Mouse (Mus musculus): ENCODE data around the gene Zdhhc19.

DNA sequence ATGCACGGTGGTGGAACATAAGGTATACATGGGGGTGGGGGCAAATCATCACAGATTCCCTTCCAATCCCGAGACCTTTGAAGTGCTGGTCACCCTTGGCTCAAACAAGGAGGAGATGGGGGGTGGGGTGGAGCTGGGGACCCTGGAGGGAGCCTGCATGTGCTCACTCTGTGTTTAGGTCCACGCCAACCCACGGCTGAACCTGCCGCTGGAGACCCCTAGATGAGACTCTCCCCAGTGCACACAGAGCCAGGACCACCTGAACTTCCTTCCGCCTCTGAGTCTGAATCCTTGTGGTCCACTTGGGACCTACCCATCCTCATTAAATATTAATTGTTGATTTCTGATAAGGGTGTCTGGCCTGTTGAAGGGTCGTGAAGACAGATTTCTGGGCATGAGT lies 10.8 kb downstream of the Zdhhc19 start:
- TF ChIP-seq POLR2A (IDR thresholded peaks at IDR 0.05; ENCODE audit: low read depth, low read length) (no peak), CTCF (IDR thresholded peaks at IDR 0.05; ENCODE audit: extremely low read depth, insufficient read length, insufficient replicate concordance, low read depth, low read length) (no peak)

All from small intestine, adult 2 months (tissue).